Mouse (Mus musculus) kidney, adult 2 months (tissue): Measurements from ENCODE around the gene A930002H24Rik.

Experiments used
- CTCF ChIP-seq: fragments of 200-500 bp; conservative IDR thresholded peaks from 2 replicates; pipeline ENCODE4 v1.5.1; 2011; ENCODE audit warnings: low read depth, mild to moderate bottlenecking, control low read depth, low read length, moderate library complexity, mixed read lengths; ENCODE audit not compliant: insufficient read depth, insufficient read length
- POLR2A ChIP-seq: fragments of 200-500 bp; IDR thresholded peaks from one replicate; pipeline ENCODE4 v1.6.1; 2011; ENCODE audit warnings: low read depth, low read length, control low read depth

DNA sequence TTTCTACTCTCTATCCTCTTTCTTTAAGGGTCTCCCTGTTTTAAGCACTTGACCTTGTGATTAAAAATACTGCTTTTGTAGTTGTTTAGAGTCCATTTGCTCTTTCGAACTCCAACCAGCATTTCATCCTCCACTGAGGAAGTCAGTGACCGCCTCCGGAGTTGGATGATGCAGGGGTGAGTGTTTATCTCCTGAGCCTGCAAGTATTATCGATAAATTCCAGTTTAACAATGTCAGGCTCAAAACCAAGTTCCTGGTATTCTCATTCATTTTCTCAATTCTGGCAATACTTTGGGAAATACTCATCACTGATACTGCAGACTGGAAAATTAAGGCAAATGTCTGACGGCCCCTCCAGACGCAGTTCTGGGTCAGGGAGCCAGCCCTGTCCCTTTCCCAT is 14.4 kb downstream of the A930002H24Rik start:
- TF ChIP-seq CTCF (no peak), POLR2A (no peak)
